Mouse (Mus musculus) adipose tissue, adult 10 weeks (tissue): Measurements from ENCODE around the gene Arvcf. TPM values are rescaled to one million over a fixed set of nuclear protein-coding genes. Genes with fewer than 3 reads are reported as not detected.

Experiments
- polyA plus RNA-seq: library from polyadenylated mRNA; stranded (reverse); fragments of 350-450 nt; fragmentation: Illumina TruSeq; extraction: RNeasy Lipid Tissue Mini Kit (QIAGEN cat#74804); gene quantifications from one replicate; pipeline ENCODE4 v1.2.3, GENCODE M21; 2014; ENCODE audit warnings: low read depth, low replicate concordance

Gene Arvcf
- polyA plus RNA-seq: 37.1 TPM

DNA sequence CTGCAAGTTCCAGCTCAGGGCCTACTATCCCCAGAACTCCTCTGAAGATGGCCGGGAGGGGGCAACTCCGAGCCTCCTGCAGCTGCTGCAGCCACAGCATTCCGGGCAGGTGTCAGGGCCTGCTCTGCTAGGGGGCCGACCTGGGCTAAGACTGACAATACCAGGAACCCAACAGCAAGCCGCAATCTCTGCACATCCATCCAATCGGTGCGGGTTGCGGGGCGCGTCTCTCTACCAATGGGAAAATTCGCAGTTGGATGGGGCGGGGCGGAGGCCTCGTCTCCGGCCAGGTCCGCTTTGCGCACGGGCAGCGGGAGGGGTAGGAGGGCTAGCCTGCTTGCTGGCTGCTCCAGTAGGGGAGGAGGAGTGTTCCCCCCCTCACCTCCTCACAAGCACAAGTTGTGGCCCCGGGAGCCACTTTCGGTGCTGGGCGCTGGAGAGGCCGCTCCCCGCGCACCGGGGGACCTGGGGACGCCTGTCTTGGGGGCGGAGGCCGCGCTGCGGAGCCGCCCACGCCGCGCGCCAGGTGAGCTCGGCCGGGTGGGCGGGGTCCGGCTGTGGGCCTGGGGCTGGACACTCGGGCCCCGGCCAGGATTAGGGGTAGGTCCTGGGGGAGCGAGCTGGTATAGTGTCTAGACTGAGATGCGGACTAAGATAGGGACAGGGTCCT, at the start of gene Arvcf, which contains the start of gene Tango2:
Arvcf (plus strand) TSS at position 252 of the 670 bp plus-strand sequence.
Tango2 (minus strand) TSS at position 173 of the 670 bp plus-strand sequence.

DNA sequence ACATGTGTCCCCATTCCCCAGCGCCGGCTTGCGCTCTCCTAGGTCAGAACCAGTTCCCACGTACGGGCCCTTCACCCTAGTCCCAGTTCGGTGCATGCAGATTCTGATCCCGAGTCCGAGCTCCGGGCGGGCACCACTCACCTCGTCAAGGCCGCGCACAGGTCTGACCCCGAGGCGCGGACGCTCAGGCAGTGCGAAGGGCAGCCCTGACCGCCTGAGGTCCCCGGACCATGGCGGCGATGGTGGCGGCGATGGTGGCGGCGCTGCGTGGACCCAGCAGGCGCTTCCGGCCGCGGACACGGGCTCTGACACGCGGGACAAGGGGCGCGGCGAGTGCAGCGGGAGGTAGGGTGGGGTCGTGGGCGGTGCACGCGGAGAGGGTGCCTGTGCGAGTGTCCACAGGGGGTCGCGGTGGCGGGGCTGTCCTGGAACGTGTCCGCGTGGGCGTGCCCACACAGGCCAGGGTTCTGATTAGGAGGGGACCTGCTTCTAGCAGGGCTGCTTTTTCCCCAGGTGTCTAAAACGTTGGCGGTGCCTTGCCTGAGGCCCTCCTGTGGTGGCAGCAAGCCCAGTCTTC, 78.3 kb downstream of the Arvcf start, which contains the start of gene Txnrd2:
Txnrd2 (plus strand) TSS at position 170 of the 577 bp plus-strand sequence.

DNA sequence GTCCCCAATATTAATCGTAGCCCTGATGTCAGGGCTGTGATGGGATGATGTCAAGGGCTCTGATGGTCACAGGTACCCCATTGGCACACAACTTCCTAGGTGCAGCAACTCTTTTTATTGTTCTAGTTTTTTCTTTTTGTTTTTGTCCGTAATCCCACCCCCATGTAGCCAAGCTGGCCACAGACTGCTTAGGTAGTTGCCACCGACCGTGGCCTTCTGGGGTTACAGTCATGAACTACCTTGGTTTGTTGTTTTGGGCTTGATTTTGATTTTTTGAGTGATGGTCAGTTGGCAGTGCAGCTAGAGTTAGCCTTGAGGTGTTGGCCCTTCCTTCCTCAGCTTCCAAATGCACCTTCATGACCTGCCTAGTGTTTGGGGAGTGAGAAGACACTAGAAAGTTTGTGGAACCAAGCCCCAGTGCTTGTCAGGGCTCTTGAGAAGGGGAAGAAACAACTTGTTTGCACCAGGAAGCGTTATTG, 78.9 kb downstream of the Arvcf start, which contains the start of gene Comt:
Comt (minus strand) TSS at position 51 of the 479 bp plus-strand sequence.

Other genes starting within 250 kb of the Arvcf start
- gene Rtn4r, start 220.5 kb upstream of the Arvcf start, polyA plus RNA-seq: 1.4 TPM
- 1.2 TPM for gene Ccdc188, start 130.3 kb upstream of the Arvcf start, polyA plus RNA-seq
- 22.6 TPM for gene Zdhhc8, start 113.0 kb upstream of the Arvcf start, polyA plus RNA-seq
- gene Trmt2a, start 99.5 kb upstream of the Arvcf start, polyA plus RNA-seq: 49.6 TPM
- gene Ranbp1, start 99.5 kb upstream of the Arvcf start, polyA plus RNA-seq: 78.9 TPM
- gene Gm49776, start 89.9 kb upstream of the Arvcf start, polyA plus RNA-seq: 0.79 TPM
- gene Dgcr8, start 58.9 kb upstream of the Arvcf start, polyA plus RNA-seq: 17.6 TPM
- 24.3 TPM for gene Tango2, start 79 bp upstream of the Arvcf start, polyA plus RNA-seq
- gene Txnrd2, start 78.2 kb downstream of the Arvcf start, polyA plus RNA-seq: 16.5 TPM
- gene Comt, start 78.7 kb downstream of the Arvcf start, polyA plus RNA-seq: 220 TPM
- gene Gnb1l, start 150.5 kb downstream of the Arvcf start, polyA plus RNA-seq: 5.4 TPM
- gene Rtl10, start 150.7 kb downstream of the Arvcf start, polyA plus RNA-seq: 2.5 TPM
- gene Tbx1, start 242.5 kb downstream of the Arvcf start, polyA plus RNA-seq: 0.97 TPM